Mouse (Mus musculus) heart, adult 2 months (tissue): ENCODE measurements around the gene Cops7a. TPM values are rescaled to one million over a fixed set of nuclear protein-coding genes. Genes with fewer than 3 reads are reported as not detected.

Experiments
- DNase-seq, 2 experiments: peaks; one replicate each; pipeline ENCODE4 v3.0.0; 2021
- H3K27ac ChIP-seq: fragments of 200-600 bp; 2 replicates; pipeline ENCODE4 v1.8.1; 2022
- H3K27me3 ChIP-seq: fragments of 200-500 bp; 2 replicates; pipeline ENCODE4 v1.6.1; 2012; ENCODE audit warnings: mild to moderate bottlenecking, low read length, inconsistent platforms, mixed read lengths; ENCODE audit not compliant: control insufficient read depth, insufficient read depth
- H3K36me3 ChIP-seq: fragments of 200-500 bp; 2 replicates; pipeline ENCODE4 v1.6.1; 2012; ENCODE audit warnings: low read length, inconsistent platforms; ENCODE audit not compliant: control insufficient read depth, insufficient read depth
- H3K4me1 ChIP-seq: fragments of 200-500 bp; 2 replicates; pipeline ENCODE4 v1.6.1; 2011; ENCODE audit warnings: low read length; ENCODE audit not compliant: control insufficient read depth, insufficient read depth
- H3K4me3 ChIP-seq: fragments of 200-600 bp; 2 replicates; pipeline ENCODE4 v1.8.1; 2022
- H3K79me2 ChIP-seq: fragments of 200-500 bp; replicated peaks from 2 replicates; pipeline ENCODE4 v1.6.1; 2012; ENCODE audit warnings: mild to moderate bottlenecking, inconsistent platforms, low read length, moderate library complexity, mixed read lengths; ENCODE audit not compliant: control insufficient read depth, insufficient read depth
- H3K9ac ChIP-seq: fragments of 200-500 bp; 2 replicates; pipeline ENCODE4 v1.6.1; 2012; ENCODE audit warnings: low read depth, mild to moderate bottlenecking, control low read depth, inconsistent platforms, low read length, mixed read lengths
- CTCF ChIP-seq: fragments of 200-600 bp; IDR thresholded peaks from 2 replicates; pipeline ENCODE4 v1.8.1; 2022; ENCODE audit warnings: antibody characterized with exemption, mild to moderate bottlenecking, moderate library complexity
- EP300 ChIP-seq: fragments of 200-500 bp; IDR thresholded peaks from 2 replicates; pipeline ENCODE4 v1.6.1; 2011; ENCODE audit warnings: low read depth, low read length, control low read depth; ENCODE audit not compliant: insufficient read depth
- POLR2A ChIP-seq: fragments of 200-500 bp; IDR thresholded peaks from 2 replicates; pipeline ENCODE4 v1.6.1; 2011; ENCODE audit warnings: mild to moderate bottlenecking, low read depth, low read length, control low read depth; ENCODE audit not compliant: insufficient read depth
- WGBS: fragments of 180-500 bp; shearing (Covaris S2); methylation state at CpG from one replicate; pipeline ENCODE4 v1.1.7; 2018; 5-methylcytosine and 5-hydroxymethylcytosine counted together
- intact Hi-C: fragments of 180-260 bp; cut with DNase I; formaldehyde crosslinking; loops from one replicate; pipeline ENCODE4 v1.15.1; 2025
- polyA plus RNA-seq: library from polyadenylated mRNA; depleted of rRNA; stranded (reverse); fragments of >200 nt; gene quantifications from 2 replicates; pipeline ENCODE4 v1.2.3, GENCODE M21; 2012
- total RNA-seq, 2 experiments: library from RNA; stranded (reverse); gene quantifications; 2 replicates each; pipeline ENCODE4 v1.2.3; 2021

The Cops7a gene
- total and polyA plus RNA-seq, 3 experiments, result 83.2 to 208 (median 99.8) TPM

GRCm38 (mm10) chr6:124916695-124917517 is 48.4 kb downstream of the Cops7a start:
- intact Hi-C loops, result loop anchor here (1.0 kb wide), 2 partner anchors 13 kb away; no protein-coding TSS in a partner anchor
- TF ChIP-seq CTCF (peak; percentile 75), POLR2A (no peak)

GRCm38 (mm10) chr6:124915942-124916694 is 49.2 kb downstream of the Cops7a start:
- H3K27ac ChIP-seq, result peak overlapping the region; percentile 98
- 0 out of 2 replicates have a peak, but pooled peaks cover 2% of the 10 kb centered on the region for H3K79me2 ChIP-seq
- H3K36me3 ChIP-seq, result no peaks in the 10 kb centered on the region
- H3K4me3 ChIP-seq, result peak overlapping the region; percentile 90
- 8% methylated on average over 12 of the region's 12 CpGs for whole genome bisulfite sequencing
- peaks cover 12% of the 10 kb centered on the region for H3K4me1 ChIP-seq
- TF ChIP-seq CTCF, result no peak
- TF ChIP-seq EP300, result no peak
- TF ChIP-seq POLR2A, result no peak
- peak overlapping the region; percentile 99 for H3K9ac ChIP-seq
- DNase-seq, result peak in 1 of 2 experiments; percentile 40
- intact Hi-C loops, result no loop called here
- no peaks in the 10 kb centered on the region for H3K27me3 ChIP-seq

More at GRCm38 (mm10) chr6:124916695-124917517, 48.4 kb downstream of the Cops7a start:
- Histone ChIP-seq H3K4me3 (peak overlapping the region; percentile 90), H3K27ac (peak overlapping the region; percentile 98), H3K79me2 (0 out of 2 replicates have a peak, but pooled peaks cover 2% of the 10 kb centered on the region), H3K36me3 (no peaks in the 10 kb centered on the region), H3K9ac (peak overlapping the region; percentile 99), H3K4me1 (peaks cover 12% of the 10 kb centered on the region), H3K27me3 (no peaks in the 10 kb centered on the region)
- under 1% methylated on average over 49 of the region's 67 CpGs for WGBS
- peak; percentile 95 to 97 for DNase-seq

- no peak for DNase-seq
- Histone ChIP-seq H3K27ac (peak overlapping the region; percentile 7; the same call in 1 of the 2 replicates), H3K4me3 (peak overlapping the region; percentile 90), H3K79me2 (0 out of 2 replicates have a peak, but pooled peaks cover 2% of the 10 kb centered on the region), H3K27me3 (no peaks in the 10 kb centered on the region), H3K4me1 (peaks cover 9% of the 10 kb centered on the region), H3K36me3 (no peaks in the 10 kb centered on the region), H3K9ac (peak overlapping the region; percentile 99)
- 43% methylated on average over 22 of the region's 22 CpGs for whole genome bisulfite sequencing
- TF ChIP-seq EP300 (no peak), POLR2A (0 out of 2 replicates have a peak, but pooled peaks have one; percentile 15)
- intact Hi-C loops, result no loop called here
Observed at GRCm38 (mm10) chr6:124915160-124915941, 50.0 kb downstream of the Cops7a start.

GRCm38 (mm10) chr6:124914511-124914910 is 50.8 kb downstream of the Cops7a start:
- H3K27me3 ChIP-seq, result no peaks in the 10 kb centered on the region
- intact Hi-C loops, result no loop called here
- DNase-seq, result no peak
- TF ChIP-seq POLR2A (no peak), EP300 (no peak), CTCF (no peak)
- H3K4me1 ChIP-seq, result peaks cover 9% of the 10 kb centered on the region
- no peaks in the 10 kb centered on the region for H3K36me3 ChIP-seq
- no peak overlapping the region for H3K4me3 ChIP-seq
- H3K79me2 ChIP-seq, result 0 out of 2 replicates have a peak, but pooled peaks cover 2% of the 10 kb centered on the region
- 77% methylated on average over 7 of the region's 7 CpGs for WGBS
- no peak overlapping the region for H3K9ac ChIP-seq
- no peak overlapping the region for H3K27ac ChIP-seq

GRCm38 (mm10) chr6:124913721-124914285 is 51.5 kb downstream of the Cops7a start:
- TF ChIP-seq POLR2A, result no peak
- TF ChIP-seq EP300, result no peak
- TF ChIP-seq CTCF, result no peak
- no peak for DNase-seq
- intact Hi-C loops, result no loop called here
- H3K4me3 ChIP-seq, result no peak overlapping the region
- H3K79me2 ChIP-seq, result 0 out of 2 replicates have a peak, but pooled peaks cover 2% of the 10 kb centered on the region
- no peak overlapping the region for H3K27ac ChIP-seq
- no peaks in the 10 kb centered on the region for H3K36me3 ChIP-seq
- WGBS, result 73% methylated on average over 14 of the region's 14 CpGs
- H3K9ac ChIP-seq, result no peak overlapping the region
- peaks cover 9% of the 10 kb centered on the region for H3K4me1 ChIP-seq
- no peaks in the 10 kb centered on the region for H3K27me3 ChIP-seq
